Mouse (Mus musculus): ENCODE data around the gene Grk5. TPM values are rescaled to one million over a fixed set of nuclear protein-coding genes. Genes with fewer than 3 reads are reported as not detected.
A peak's percentile ranks its signal among the peaks of the same experiment; 100 is the strongest.

Gene Grk5
- total RNA-seq, 2 experiments from 2014 or later, result 8.2 to 10.4 TPM

DNA sequence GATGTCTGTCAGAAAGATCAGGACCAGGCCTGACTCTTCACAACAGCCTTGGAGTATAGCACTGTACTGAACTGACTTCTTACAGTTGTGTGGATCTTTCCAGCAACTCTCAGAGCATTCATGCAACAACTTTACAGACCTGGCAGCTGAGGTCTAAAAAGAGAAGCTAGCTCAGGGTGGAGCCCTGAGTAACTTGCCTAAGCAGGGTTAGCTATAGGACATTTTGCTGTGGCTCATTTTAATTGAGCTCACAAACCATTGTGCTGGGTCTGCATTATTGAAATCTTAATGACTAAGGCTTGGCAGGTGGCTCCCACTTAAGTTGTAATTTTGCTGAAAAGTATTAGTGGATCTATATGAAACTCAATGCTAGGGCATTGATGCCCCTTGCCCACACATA lies 162.5 kb downstream of the Grk5 start:
- no peak for DNase-seq (ENCODE audit: extremely low spot score in 1 of 2, low spot score in 1 of 2)

DNA sequence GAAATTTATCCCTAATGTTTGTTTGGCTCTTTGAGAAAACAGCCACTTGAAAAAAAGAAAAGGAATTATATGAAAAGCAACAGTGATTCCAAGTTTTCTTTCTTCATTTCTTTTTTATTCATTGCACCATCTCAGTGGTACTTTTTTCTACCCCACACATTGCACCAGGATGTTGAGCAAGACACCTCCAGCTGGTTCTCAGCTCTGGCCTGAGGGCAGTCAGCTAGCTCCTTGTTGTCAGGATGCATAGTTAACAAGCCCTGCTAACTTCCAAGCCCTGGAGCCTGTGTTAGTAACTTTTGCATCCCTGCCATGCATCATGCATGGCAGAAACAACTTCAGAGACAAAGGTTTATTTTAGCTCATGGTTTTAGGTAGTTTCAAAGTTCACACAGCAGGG lies 163.2 kb downstream of the Grk5 start:
- DNase-seq (ENCODE audit: extremely low spot score in 1 of 2, low spot score in 1 of 2), result no peak

DNA sequence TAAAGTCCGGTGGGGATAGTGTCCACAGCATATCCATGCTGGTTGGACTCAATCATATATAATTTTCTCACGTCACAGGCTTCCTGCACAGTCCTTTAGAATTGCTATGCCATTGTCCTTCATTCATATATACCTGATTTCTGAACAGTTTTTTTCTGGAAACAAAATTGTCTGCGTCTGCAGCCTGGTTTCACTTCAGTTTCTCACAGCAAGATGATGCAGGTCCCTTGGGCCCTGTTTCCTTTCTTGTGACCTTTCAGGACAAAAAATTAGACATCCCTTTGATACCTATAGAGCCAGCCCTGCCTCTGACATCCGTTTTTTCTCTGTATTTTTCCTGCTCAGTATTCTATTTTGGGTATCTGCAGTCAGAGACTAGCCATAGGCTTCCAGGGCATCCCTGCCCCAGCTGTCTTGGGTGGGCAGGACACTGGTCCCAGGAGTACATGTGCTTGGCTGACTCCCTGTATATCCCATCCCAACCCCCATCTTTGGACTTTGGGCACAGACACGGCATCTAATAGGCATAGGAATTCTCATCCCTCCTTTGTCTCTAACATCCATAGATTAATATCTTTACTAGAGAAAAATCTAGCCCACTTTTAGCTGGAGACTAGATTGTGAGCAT lies 167.3 kb downstream of the Grk5 start:
- DNase-seq (ENCODE audit: extremely low spot score in 1 of 2, low spot score in 1 of 2), result no peak

DNA sequence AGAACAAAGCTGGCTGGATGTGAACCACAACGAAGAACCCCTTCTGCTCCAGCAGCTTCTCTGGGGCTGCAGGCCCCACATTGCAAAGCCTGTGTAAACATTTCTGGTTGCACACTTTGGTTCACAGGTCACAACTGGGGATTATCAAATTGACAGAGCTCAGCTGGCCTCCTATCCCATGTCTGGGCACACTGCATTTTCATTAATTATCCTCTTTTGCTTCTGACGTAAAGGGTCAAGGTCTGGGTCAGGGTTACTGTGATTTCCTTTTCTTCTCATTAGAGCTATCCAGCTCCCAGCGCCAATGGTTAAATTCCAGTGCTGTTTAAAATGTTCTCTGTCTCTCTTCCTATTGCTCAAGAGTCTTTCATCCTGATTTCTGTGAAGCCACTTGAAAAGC lies 168.0 kb downstream of the Grk5 start:
- DNase-seq (ENCODE audit: extremely low spot score in 1 of 2, low spot score in 1 of 2), result no peak

DNA sequence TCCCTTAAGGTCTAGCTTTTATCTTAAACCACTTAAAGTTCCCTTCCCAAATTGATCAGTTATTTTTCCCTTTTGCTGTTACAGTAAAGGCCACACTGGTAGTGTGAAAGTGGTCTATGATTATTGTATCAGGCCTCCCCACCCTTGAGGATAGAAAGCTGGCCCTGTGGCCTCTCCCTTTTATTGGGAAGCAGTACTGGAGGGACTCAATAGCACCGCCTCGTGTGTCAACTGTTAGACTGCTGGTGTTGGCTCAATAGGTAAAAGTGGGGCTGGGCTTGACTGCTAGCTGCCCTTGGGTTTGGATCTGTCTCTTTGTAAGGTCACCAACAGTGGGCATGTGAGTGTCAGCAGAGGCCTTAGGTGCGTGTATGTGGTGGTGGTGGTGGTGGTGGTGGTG lies 174.8 kb downstream of the Grk5 start:
- DNase-seq (ENCODE audit: extremely low spot score in 1 of 2, low spot score in 1 of 2), result peak in 1 of 2 experiments; percentile 6

DNA sequence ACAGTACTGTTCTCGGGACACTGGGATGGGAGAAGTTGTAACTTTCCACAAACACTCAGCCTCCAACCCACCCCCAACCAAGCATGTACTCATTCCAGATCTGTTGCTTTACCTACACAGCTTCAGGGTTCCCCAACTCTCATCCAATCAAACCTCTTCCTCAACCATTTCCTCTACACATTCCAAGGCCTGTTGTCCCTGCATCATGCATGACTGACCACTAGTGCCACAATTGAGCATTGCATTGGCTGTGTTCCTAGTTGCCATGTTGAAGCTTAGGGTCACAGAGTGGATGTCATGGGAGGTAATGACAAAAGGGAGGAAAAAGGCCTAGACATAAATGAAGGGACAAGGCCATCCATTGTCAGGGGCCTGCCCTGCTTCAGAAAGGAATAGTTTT lies 175.5 kb downstream of the Grk5 start:
- DNase-seq (ENCODE audit: extremely low spot score in 1 of 2, low spot score in 1 of 2), result no peak

DNA sequence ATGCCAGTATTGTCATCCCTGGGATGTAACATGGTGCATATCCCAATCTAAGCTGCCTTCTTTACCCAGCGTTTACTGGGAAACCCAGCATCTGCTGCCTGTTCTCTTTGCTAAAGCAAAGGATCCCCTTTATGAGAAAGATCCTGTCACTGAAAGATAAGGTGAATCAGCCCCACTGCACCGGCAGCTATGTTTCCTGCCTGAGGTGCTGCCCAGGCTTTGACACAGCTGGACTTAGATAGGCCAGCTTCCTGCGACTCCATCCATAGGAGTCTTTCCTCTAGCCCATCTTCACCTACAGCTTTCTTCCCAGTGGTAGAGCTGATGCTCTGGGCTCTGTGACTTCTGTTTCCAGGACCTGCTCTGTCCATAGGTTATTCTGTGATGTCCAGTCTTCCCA lies 189.1 kb downstream of the Grk5 start:
- DNase-seq (ENCODE audit: extremely low spot score in 1 of 2, low spot score in 1 of 2), result no peak

DNA sequence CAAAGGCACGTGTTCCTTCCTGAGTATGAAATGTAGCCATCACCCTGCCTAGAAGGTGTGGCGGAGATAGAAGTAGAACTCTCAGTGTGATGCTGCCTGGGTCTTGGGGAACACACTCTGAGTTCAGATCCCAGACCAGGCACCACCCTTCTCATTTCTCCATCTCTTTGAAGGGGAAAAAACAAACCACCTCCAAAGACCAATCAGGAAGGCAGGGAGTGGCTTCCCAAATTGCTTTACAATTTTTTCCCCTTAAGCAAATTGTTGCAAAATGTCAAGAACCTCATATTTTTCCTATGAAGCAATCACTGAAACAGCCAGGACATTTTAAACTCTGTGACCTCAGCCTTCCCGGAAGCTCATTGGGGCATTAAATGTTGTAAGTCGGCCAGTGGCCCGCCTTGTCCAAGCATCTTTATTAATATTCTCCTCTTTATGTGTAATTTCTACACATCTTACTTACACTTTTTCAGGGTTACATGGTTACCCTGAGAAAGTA lies 190.8 kb downstream of the Grk5 start:
- no peak for DNase-seq (ENCODE audit: extremely low spot score in 1 of 2, low spot score in 1 of 2)

DNA sequence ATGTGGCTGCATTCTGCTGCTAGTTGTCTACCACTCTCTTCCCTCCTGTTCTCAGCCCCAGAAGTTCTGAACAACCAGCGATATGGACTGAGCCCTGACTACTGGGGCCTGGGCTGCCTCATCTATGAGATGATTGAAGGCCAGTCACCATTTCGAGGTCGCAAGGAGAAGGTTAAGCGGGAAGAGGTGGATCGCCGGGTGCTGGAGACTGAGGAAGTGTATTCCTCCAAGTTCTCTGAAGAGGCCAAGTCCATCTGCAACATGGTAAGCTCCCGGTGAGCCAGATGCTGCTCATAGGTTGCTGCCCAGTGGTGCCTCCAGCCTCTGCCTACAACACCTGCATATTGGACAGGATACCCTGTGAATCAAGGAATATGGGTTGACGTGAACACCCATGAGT lies 193.5 kb downstream of the Grk5 start:
- DNase-seq (ENCODE audit: extremely low spot score in 1 of 2, low spot score in 1 of 2), result no peak

DNA sequence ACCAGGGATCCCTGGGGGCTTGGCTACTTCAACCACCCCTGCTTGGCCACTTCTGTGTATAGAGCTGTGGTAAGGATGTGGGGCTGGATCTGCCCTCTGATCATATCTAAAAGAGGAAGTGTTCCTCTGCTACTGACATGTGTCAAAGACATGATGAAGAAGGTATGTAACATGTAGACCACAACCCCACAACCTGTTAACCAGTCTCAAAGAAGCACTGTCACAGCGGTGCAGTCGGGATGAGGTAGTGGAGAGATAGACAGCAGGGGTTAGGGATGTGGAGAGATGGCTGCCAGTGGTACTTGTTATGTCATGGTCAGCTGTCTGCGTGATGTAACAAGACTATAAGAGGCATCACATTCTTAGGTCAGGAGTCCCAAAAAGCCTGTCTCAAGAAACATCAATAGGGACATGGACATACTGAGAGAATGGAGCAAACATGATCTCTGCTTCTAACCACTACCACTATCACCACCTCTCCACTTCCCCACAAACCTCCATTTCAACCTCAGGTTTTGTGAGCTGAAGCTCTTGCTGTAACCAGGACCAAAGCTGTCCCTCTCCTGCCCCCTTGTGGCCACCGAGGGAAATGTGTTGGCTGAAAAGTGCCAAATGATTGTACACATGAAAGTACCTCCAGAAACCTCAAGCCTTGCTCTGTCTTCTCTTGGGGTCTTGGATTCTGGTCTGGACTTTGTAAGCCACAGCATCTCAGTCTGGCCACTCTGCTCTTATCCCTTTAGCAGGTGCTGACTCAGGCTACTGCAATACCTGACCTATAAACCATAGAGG lies 194.8 kb downstream of the Grk5 start:
- DNase-seq (ENCODE audit: extremely low spot score in 1 of 2, low spot score in 1 of 2), result peak; percentile 88 to 97

DNA sequence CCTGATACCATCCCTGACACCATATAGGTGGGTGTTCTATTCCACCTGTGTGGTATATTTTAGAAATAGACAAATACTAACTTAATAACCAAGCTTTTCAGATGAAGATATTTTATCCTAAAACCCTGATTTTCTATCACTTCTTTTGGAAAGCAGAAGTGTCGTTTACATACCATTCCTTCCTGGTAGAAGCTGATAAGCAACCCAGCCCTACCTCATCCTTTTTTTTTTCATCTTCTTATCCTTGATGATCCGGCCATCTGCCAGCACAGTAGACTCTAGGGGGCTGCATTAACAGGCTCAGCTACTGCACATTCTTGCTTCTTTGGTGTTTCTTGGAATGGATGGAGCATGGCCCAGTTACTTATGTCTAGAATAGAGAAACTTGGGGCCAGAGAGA lies 195.7 kb downstream of the Grk5 start:
- no peak for DNase-seq (ENCODE audit: extremely low spot score in 1 of 2, low spot score in 1 of 2)

DNA sequence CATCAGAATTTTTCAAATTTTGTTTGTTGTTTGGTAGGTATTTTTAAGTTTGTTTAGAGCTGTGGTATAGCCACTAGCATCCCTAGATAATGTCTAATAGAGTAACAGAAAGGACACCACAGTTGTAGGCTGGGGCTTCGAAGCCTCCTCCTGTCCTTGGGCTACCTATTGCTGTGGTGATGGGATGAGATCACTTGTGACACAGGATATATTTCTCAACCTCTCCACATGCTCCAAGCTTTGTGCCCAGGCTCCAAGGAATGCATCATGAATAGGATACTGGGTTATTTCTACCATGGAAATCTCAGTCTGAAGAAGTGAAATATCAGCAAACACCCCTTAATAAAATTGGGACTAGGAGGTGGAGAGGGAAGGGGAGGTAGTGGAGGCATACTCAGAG lies 198.2 kb downstream of the Grk5 start:
- DNase-seq (ENCODE audit: extremely low spot score in 1 of 2, low spot score in 1 of 2), result no peak

DNA sequence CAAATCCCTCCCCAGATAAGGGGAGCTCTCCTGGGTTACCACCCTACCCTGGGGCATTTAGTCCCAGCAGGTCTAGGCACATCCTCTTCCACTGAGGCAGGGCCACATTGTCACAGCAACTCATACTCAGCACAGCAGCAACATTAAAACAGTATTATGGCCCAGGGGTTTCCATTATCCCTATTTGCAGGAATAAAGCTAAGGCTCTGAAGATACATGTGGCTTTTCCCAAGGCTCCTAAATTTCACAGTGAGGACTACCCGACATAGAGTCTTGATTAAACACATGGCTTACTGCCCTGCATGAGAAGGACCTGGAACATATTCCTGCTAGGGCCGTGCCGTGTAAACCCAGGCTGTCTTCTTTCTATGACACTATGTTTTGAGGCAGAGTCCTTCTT lies 199.5 kb downstream of the Grk5 start:
- no peak for DNase-seq (ENCODE audit: extremely low spot score in 1 of 2, low spot score in 1 of 2)

DNA sequence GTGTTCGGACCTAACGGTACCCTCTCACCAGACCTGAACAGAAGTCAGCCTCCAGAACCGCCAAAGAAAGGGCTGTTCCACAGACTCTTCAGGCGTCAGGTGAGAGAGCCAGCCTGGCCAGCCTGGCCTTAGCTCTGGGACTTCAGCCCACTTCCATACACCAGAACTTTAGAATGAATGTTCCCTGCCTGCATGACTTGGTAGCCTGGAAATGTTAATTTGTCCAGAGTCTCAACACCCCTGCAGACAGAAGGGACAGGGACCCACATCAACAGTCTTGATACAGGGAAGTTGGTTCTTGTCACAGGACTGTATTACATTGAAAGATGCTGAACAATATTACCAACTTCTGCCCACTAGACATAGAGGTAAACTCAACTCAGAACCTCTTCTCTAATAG lies 201.0 kb downstream of the Grk5 start:
- DNase-seq (ENCODE audit: extremely low spot score in 1 of 2, low spot score in 1 of 2), result no peak

DNA sequence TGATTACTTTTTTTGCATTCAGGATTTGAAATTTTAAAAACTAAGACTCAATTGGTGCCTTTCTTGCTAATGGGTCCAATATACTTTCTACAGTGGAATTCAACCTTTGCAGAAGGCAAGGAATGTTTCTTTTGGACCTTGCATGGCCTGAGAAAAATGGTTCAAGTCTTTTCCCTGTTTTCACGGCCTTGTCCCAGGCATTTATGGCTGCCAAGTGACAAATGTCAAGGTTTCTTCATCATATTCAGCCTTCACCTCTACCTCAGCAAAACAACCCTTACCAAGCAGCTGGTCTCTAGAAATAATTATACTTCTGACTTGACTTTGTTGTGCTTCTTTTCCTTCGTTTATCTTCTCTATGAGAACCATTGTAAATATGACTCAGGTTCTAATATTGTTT lies 207.2 kb downstream of the Grk5 start:
- DNase-seq (ENCODE audit: extremely low spot score in 1 of 2, low spot score in 1 of 2), result no peak

DNA sequence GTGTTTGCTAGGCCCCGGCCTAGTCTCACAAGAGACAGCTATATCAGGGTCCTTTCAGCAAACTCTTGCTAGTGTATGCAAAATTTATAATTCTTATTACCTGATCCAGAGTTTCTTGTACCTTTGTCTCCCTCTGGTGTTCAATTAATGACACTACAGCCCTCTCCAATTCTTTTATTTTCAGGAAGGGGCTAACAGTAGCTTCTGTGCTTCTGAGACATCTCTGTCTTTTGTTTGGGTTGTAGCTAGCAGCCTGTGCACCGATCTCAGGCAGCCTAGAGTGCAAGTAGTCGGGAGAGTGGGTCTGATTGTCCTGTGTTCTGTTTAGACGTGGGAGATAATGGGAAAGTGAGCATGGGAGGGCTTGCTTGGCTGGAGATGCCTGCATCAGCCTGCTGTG lies 208.2 kb downstream of the Grk5 start:
- DNase-seq (ENCODE audit: extremely low spot score in 1 of 2, low spot score in 1 of 2), result no peak

DNA sequence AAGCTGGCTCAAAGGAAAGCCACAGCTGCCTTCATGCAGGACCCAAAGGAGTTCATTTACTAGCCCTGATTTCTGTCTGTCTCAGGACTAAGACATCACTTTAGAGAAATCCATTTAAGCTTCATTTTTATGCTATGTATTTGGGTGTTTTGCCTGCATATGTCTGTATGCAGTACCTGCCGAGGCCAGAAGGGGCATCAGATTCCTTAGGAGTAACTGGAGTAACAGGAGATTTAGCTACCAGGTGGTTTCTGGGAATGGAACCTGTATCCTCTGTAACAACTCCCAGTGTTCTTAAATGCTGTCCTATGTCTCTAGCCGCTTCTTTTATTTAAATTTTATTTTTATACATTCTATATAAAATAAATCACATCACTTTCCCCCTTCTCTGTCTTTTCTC lies 220.6 kb downstream of the Grk5 start:
- DNase-seq (ENCODE audit: extremely low spot score in 1 of 2, low spot score in 1 of 2), result no peak

DNA sequence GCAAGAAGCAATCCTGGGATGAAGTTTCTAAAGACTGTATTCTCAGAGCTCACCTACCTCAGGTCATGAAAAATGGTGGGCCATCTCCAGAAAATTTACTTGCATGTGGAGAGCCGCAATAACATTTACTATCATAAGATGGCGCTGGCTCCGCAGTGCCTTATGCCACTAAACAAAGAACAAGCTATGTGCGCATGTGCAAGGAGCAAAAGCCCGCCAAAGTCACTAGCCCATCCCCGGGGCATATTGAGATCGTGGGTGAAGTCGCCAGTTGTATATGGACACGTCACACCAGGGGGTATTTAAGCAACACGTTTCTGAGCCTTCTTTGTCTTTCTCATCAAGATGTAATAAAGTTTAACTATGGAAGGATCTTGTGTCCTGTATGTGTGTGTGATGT lies 241.5 kb downstream of the Grk5 start:
- no peak for DNase-seq (ENCODE audit: extremely low spot score in 1 of 2, low spot score in 1 of 2)

DNA sequence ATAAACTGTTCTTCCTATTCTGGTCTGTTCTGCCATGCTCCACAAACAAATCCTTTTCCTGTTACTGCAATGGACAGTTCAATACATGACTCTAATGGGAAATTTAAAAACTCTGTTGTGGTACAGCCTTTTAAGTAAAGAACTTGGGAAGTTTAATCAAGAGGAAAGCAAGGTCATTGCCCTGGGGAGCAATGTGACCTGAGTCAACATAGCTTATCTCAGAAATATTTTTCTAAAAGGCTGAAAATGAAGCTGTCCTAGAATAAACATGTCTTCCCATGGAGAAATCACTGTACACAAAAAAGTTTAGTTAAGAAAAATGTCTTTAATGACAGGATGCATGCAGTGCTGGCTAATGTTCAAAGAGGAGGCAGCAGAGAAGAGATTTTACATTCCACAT lies 249.1 kb downstream of the Grk5 start:
- DNase-seq (ENCODE audit: extremely low spot score in 1 of 2, low spot score in 1 of 2), result no peak

DNA sequence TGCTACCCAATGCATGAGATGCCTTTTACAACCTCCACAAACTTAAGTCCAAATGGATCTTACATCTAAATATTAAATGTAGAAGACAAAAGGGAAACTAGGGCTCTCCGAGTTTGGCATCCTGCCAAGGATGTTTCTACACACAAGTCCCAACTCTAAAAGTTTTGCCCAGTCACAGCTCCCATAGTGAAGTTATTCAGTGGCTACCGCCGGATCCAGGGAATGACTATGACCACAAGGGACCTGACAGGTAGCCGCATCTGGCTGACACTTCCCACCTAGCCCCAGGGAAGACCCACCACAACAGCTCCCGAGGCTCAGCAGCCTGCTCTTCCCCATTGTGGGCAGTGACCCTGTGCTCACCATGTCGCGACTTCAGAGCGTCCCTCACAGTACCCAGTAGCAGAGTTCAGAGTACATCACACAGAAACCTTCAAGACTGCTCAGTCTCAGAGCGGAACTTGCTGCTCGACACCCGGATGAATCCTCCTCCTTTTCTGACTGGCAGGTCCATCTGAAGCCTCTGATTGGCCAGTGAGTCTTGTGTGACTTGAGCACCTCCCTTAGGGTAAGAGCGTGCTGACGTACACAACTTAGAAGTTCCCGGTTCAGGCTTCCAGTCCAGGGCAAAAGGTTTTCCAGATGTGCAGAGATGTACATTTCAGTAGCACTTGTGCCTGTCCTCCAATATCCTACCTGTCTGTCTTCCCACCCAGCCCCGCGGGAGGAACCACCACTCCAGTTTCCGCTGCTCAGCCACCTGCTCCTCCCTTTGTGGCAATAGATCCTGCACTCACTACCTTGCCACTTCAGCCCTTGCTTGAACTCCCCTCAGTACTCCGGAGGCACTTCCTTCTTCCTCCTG lies 251.0 kb downstream of the Grk5 start, which contains the start of gene Zfp950:
Gene Zfp950, minus strand, starts transcription at position 499 of the 865 bp plus-strand sequence.
- DNase-seq (ENCODE audit: extremely low spot score in 1 of 2, low spot score in 1 of 2), result peak; percentile 56 to 58

DNA sequence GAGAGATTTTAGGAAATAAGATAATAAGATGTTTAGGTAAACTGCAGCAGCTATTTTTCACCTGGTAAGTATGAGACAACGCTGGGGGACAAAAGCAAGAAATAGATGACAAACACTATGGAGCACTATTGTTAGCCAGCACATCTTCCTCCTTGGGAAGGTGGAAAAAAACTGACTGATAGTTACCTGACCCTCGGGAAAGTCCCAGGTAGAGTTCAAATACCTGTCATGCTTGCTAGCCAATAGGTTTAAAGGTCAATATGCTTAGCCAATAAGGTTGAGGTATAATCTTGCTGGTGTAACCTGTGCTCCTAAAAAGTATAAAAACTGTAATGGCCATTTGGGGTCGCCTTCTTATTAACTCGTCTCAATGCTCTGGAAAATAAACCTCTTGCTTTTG lies 251.8 kb downstream of the Grk5 start:
- no peak for DNase-seq (ENCODE audit: extremely low spot score in 1 of 2, low spot score in 1 of 2)
